Mouse (Mus musculus) spleen, adult 18-20 months (tissue): Measurements from ENCODE around the gene Siah2.

ENCODE experiments used
- DNase-seq, 2 experiments: peaks; one replicate each; pipeline ENCODE4 v3.0.0; 2022; ENCODE audit warnings: mixed read lengths in 2 of 2

The Siah2 gene

DNA sequence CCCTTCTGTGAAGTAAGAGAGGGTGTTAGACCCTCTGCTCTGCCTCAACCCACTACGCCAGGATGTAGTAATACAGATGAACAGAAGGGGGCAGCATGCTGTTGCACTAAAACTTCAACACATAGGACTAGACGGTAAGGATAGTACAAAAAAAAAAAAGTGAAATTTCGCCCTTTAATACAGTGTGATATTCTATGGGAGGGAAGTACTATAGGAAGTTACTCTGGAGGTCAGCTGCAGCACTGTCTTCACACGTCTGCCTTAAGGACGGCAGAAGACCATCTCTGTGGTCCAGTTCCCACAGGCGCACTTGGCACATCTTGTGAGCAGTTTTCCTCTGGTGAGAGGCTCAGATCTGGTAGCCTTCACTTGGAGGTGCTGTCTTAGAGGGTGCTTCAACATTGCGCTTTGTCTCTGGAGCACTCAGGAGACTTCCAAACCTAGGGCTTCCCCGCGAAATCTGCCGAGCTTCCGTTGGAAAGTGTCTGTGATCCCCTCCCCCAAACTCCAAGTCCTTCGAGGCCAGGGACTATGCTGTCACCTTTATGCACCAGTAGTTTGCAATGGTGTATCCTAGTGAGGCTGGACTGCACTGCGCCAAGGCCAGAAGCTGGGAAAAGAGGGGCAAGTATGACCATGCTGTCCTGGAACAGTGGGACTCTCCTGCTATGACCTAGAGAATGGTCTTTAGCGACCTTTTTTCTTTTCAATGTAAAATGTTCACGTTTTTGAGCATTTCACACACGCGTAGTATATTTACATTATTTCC is 36.7 kb downstream of the Siah2 start:
- peak in 1 of 2 experiments; percentile 62 for DNase-seq

DNA sequence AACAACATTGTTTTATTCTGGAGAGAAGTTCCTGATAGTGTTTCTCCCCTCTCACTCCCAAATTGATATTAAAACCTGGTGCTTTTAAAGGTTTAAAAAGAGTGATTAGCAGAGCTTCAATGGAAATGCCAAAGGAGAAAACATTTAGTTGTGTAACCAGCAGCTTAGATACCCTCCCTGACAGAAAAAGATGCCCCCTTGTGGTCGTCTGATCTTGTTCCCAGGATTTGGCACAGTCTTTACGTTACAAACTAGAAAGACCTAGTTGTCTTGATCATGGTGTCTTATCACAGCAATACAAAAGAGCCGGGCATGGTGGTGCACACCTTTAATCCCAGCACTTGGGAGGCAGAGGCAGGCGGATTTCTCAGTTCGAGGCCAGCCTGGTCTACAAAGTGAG is 38.3 kb downstream of the Siah2 start:
- peak in 1 of 2 experiments; percentile 44 for DNase-seq

DNA sequence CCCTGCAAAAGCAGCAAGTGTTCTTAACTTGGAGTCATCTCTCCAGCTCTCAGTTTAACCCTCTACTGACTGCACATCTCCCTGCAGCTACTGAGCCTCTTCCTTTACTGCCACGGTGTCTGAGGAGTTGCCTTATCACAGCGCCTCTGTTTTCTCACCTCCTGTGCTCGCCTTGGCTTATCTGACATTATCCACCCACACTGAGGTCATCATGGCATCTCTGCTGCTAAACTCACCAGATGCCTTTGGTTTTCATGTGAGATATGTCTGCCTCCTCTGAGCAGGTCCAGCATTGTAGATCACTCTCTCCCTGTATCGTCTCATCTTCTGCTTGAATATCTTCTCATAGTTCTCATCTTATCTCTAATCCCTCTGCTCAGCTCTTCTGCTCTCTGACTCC is 41.9 kb downstream of the Siah2 start:
- no peak for DNase-seq

DNA sequence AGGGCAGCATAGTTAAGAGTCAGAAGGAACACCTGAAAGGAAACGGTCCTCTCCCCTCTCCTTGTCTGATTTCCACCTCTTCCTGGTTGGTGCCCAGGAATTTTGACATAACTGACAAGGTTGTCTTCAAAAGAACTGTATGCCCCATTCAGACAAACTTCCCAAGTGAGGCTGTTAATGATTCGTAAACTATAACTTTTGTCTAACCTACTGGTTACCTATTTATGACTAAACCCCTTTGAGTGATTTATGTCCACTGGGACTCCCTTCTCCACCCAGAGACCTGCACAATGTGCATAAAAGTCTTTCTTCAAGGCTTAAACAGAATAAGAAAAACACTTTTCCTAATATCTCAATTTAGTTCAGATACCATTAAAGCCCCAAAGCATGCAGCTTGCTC is 45.0 kb downstream of the Siah2 start:
- no peak for DNase-seq

DNA sequence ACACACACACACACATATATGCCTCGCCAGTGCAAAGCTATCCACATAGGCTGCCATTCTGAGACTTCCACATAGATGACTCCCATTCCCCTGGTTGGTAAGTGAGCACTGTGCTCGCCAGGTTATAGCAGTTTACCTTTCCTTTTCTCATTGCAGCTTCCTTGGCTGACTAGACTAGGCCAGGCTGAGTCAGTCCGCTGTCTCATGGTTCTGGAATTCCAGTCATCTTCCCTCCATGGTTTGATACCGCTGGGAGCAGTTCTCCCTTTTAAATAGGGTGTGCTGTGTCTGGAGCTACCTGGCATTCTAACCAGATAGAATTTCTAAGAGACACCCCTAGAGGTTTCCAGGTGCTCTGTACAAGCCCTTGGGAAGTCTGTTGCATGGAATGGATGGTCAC is 46.0 kb downstream of the Siah2 start:
- DNase-seq = no peak

DNA sequence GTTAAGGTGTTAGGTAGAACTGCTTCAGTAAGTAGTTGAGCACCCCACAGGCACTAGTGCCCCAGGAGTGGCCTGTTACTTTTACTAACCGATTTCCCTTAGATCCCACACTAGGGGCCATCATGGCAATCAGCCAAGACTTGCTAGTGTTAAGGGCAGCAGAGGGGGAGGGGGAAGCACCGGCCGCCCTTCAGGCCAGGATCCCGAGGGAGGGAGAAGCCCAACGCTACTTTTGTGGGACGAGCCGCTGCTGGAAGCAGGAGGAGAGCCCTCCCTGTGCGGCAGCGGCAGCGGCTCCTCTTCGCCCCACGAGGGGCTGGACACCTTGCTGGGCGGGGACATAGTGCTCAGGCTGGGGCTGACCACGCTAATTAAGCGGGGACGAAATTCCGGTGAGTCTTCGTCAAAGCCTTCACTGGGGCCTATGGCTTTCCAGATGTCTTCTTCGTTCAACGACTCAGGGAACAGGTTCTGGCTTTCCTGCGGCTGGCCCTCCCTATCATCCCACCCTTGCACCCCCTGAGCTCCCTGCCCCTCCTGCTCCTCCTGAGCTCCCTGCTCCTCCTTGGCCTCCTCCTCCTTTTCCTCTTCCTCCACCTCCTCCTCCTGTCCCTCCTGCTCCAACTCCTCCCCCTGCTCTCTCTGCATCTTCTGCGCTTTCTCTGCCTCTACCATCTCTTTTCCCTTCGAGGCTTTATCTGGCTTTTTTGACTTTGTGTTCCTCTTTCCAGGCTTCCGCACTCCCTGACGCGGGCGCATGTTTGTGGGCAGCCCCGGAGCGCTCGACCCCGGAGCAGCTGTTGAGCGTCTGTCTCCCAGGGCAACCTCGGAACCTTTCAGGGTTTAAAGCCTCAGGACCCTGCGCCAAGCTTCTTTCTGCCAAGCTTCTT is 55.5 kb downstream of the Siah2 start, which contains the start of gene Erich6:
Erich6 (minus strand) TSS at position 802 of the 890 bp plus-strand sequence.
- peak in 1 of 2 experiments; percentile 6 for DNase-seq

DNA sequence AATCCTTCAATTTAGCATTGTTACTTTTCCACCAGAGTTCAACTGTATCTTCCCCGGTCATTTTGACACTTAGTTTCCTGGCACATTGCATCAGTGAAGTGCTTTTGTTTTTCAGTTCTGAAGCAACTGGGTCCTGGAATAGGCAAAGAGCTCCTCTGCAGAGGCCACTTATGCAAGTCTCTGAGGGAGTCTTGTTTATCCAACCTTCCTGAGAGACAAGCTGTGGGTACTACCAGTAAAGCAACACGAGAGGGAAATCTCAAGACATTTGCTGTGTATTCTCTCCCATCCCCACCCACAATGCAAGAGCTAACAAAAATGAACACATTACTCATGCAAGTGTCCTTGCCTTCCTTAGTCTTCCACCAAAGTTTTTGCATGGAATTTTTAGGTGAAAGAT is 60.5 kb downstream of the Siah2 start:
- no peak for DNase-seq

DNA sequence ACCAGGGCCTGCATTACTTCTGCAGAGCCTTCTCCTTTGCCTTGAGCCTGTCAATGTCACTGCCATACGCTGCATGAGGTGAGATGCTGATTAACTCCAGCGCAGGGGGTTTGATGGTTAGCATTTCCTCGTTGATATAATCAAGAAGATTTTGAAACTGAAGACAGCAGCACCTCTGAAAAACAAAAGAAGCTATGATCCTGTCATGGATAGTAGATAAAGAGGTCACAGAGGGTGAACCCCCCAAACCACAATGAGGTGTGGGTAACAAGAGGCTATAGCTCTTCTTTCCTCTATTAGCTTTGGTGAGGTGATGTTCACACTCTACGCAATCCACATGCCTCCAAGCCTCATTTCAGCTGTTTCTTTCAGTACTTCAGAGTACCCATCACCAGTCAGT is 67.2 kb downstream of the Siah2 start:
- DNase-seq = no peak
